Mouse (Mus musculus): Measurements from ENCODE around the gene Ppp6r3. TPM values are rescaled to one million over a fixed set of nuclear protein-coding genes. Genes with fewer than 3 reads are reported as not detected.

Gene Ppp6r3
- polyA plus RNA-seq (2017; shearing (Covaris generic)) = 82.2 TPM

GRCm38 (mm10) chr19:3575632-3576384, at the start of gene Ppp6r3:
Gene Ppp6r3, minus strand, starts transcription at chr19:3575749.

GRCm38 (mm10) chr19:3414268-3414733, 161.2 kb downstream of the Ppp6r3 start, which contains the start of gene Gal:
Gene Gal, minus strand, starts transcription at chr19:3414544.

Other genes starting within 250 kb of the Ppp6r3 start
- gene Tesmin, start 186.9 kb downstream of the Ppp6r3 start, polyA plus RNA-seq (2017; shearing (Covaris generic)) = not detected
- gene Gal, start 161.2 kb downstream of the Ppp6r3 start, polyA plus RNA-seq (2017; shearing (Covaris generic)) = not detected
- 1.1 TPM for gene Lrp5, start 110.8 kb upstream of the Ppp6r3 start, polyA plus RNA-seq (2017; shearing (Covaris generic))
- gene 1810055G02Rik, start 132.5 kb upstream of the Ppp6r3 start, polyA plus RNA-seq (2017; shearing (Covaris generic)) = 28.5 TPM
- 69.6 TPM for gene Kmt5b, start 191.7 kb upstream of the Ppp6r3 start, polyA plus RNA-seq (2017; shearing (Covaris generic))

Data from effector memory CD4-positive, alpha-beta T cell, adult 7 months (primary cell).